Mouse (Mus musculus): ENCODE measurements around the gene Micall2. TPM values are rescaled to one million over a fixed set of nuclear protein-coding genes. Genes with fewer than 3 reads are reported as not detected.

Micall2 gene
- polyA plus RNA-seq, 1 experiment, result 28.0 TPM

DNA sequence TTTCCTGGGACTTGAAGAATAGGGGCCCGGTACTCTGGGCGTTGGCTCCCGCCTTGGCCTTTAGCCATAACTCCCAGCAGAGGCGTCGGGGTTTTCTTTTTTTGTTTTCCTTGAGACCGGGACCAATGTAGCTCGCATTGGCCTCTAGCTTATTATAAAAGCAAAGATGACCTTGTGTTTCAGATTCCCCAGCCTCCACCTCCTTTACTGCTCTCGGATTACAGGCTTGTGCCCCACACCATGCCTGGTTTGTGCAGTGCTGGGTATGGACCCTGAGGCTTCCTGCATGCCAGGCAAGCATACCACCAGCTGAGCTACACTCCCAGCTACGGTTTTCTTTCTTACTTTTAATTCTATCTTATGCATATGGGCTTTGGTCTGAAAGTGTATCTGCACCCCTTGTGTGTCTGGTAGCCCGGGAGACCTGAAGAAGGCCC is 386 bp upstream of the Micall2 start:
- no peak for TF ChIP-seq POLR2A (IDR thresholded peaks at IDR 0.05; ENCODE audit: borderline replicate concordance, control insufficient read depth, low read depth, low read length)
- no peak for TF ChIP-seq CTCF (IDR thresholded peaks at IDR 0.05; ENCODE audit: control insufficient read depth, insufficient read depth, low read length)
- WGBS, result 10% methylated on average over 10 of the region's 10 CpGs
- Histone ChIP-seq H3K27ac (ENCODE audit: control insufficient read depth, insufficient read depth, low read depth, low read length, poor library complexity) (0 out of 2 replicates have a peak overlapping the region, but pooled peaks have one; percentile 9), H3K4me1 (ENCODE audit: control insufficient read depth, insufficient read depth, low read length) (peaks cover 17% of the 10 kb centered on the region), H3K4me3 (replicated peaks; ENCODE audit: control insufficient read depth, low read depth, low read length) (peak overlapping the region; percentile 25)

DNA sequence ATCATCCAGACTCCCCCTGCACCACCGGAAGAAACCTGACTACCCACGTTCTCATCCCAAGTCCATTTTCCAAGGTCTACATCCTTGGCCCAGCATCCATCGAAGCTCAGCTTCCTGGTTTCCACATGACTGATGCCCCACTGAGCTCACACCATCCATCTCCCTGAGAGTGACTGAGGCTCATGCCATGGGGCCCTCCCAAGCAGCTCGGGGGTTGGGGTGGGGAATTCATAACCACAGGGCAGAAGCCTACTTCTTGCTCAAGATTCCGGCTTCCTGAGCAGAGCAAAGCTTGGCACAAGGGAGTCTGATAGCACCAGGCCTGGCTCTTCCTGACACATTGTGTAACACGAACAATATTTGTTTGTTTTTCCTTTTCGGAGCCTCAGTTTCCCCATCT is 1.4 kb downstream of the Micall2 start:
- Histone ChIP-seq H3K27ac (ENCODE audit: control insufficient read depth, insufficient read depth, low read depth, low read length, poor library complexity) (peak overlapping the region; percentile 73), H3K4me3 (replicated peaks; ENCODE audit: control insufficient read depth, low read depth, low read length) (peak overlapping the region; percentile 96), H3K4me1 (ENCODE audit: control insufficient read depth, insufficient read depth, low read length) (peaks cover 17% of the 10 kb centered on the region)
- TF ChIP-seq CTCF (IDR thresholded peaks at IDR 0.05; ENCODE audit: control insufficient read depth, insufficient read depth, low read length), result no peak
- no peak for TF ChIP-seq POLR2A (IDR thresholded peaks at IDR 0.05; ENCODE audit: borderline replicate concordance, control insufficient read depth, low read depth, low read length)
- WGBS, result 12% methylated on average over 7 of the region's 7 CpGs

DNA sequence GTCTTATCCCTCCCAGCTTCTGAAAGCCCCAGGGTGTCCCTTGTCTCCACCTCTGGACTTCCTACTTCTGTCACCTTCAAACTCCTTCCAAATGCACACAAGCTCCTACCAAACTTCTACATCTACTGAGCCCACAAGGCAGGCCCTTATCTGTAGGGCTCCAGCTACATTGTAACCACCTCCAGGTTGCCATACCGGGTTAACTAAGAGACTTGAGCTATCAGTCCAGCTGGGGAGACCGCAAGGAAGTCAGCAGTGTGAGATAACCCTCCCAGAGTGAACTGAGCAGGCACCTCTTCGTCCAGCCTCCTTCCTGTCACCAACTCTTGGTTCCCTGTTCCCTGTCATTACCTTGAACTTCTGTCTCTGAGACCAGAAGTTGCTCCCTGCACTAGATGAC is 2.1 kb downstream of the Micall2 start:
- Histone ChIP-seq H3K4me1 (ENCODE audit: control insufficient read depth, insufficient read depth, low read length) (peaks cover 17% of the 10 kb centered on the region), H3K4me3 (replicated peaks; ENCODE audit: control insufficient read depth, low read depth, low read length) (peak overlapping the region; percentile 96), H3K27ac (ENCODE audit: control insufficient read depth, insufficient read depth, low read depth, low read length, poor library complexity) (peak overlapping the region; percentile 73)
- 1% methylated on average over 3 of the region's 3 CpGs for WGBS
- TF ChIP-seq POLR2A (IDR thresholded peaks at IDR 0.05; ENCODE audit: borderline replicate concordance, control insufficient read depth, low read depth, low read length) (peak; percentile 23; the same call in 1 of the 2 replicates), CTCF (IDR thresholded peaks at IDR 0.05; ENCODE audit: control insufficient read depth, insufficient read depth, low read length) (no peak)

DNA sequence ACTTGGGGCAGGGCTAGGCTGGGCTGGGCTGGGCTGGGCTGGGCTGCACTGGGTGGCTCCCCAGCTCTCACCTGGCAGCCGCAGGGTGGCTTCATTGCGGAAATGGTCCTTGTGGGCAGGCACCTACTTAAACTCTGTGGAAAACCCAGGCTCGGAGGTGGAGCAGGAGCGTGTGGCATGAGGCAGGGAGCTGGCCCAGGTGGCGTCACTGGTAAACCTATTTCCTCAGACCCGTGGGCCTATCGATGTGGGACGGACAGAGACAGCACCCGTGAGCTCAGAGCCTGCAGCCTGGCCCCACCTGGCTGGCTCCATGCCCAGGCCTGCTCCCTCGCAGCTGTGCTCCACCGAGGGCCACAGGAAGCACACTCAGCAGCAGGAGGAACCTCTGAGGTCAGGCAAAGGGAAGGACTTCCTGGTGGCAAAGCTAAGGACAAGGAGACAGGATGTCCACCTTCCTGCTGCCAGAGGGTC is 3.5 kb downstream of the Micall2 start:
- H3K4me3 ChIP-seq (replicated peaks; ENCODE audit: control insufficient read depth, low read depth, low read length), result peak overlapping the region; percentile 14
- H3K4me1 ChIP-seq (ENCODE audit: control insufficient read depth, insufficient read depth, low read length), result peaks cover 17% of the 10 kb centered on the region
- WGBS, result 6% methylated on average over 11 of the region's 11 CpGs
- H3K27ac ChIP-seq (ENCODE audit: control insufficient read depth, insufficient read depth, low read depth, low read length, poor library complexity), result peak overlapping the region; percentile 18
- TF ChIP-seq POLR2A (IDR thresholded peaks at IDR 0.05; ENCODE audit: borderline replicate concordance, control insufficient read depth, low read depth, low read length) (peak; percentile 41; the same call in 1 of the 2 replicates), CTCF (IDR thresholded peaks at IDR 0.05; ENCODE audit: control insufficient read depth, insufficient read depth, low read length) (no peak)

DNA sequence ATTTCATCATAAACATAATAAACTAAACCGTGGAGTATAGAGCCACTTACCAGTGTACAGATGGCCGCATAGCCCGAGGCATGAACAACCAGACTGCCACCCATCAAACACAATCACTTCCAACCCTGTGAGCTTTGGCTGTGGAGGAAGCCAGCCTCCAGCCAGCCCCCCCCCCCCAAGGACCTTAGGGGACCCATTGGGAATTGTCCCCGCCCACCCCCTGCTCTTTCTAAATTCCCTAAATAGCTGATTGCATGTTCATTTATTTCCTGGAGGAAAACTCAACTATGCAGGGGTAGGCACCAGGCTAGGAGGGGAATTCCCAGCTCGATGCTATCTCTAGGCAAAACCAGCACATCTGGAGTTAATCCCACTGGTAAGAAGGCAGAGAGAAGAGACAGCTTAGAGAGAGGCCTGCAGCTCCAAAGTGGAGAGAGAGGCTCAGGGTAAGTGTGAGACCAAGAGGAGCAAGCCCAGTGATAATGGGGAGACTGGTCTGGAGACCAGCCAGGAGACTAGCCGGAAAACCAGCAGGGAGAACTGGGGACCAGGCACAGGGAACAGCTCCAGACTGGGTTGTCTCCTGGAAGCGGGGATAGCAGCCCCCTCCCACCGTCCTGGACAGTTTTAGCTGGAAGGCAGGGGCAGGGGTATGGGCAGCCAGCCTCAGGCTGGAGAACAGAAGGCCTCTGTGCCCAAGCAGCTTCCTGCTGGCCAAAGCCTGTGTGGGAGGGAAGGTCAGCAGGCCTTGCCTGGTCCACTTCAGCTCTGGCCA is 5.2 kb downstream of the Micall2 start:
- peaks cover 16% of the 10 kb centered on the region for H3K4me1 ChIP-seq (ENCODE audit: control insufficient read depth, insufficient read depth, low read length)
- WGBS, result 84% methylated on average over 8 of the region's 8 CpGs

DNA sequence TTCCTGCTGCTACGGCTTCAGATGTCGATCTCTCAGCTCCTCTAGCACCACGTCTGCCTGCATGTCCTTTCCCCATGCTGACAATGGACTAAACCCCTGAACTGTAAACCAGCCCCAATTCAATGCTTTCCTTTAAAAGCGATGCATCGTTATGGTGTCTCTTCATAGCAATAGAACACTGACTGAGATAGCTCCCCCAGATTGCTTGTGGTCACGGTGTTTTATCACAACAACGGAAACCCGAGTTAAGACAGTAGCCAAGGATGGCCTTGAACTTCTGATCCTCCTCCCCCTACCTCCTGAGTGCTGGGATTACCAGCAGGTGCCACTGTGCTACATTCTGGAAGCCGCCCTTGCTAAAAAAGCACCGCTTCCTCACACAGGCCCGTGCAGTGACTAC is 8.9 kb downstream of the Micall2 start:
- no peak for TF ChIP-seq CTCF (IDR thresholded peaks at IDR 0.05; ENCODE audit: control insufficient read depth, insufficient read depth, low read length)
- no peak for TF ChIP-seq POLR2A (IDR thresholded peaks at IDR 0.05; ENCODE audit: borderline replicate concordance, control insufficient read depth, low read depth, low read length)
- Histone ChIP-seq H3K4me1 (ENCODE audit: control insufficient read depth, insufficient read depth, low read length) (peaks cover 4% of the 10 kb centered on the region), H3K27ac (ENCODE audit: control insufficient read depth, insufficient read depth, low read depth, low read length, poor library complexity) (no peak overlapping the region), H3K4me3 (replicated peaks; ENCODE audit: control insufficient read depth, low read depth, low read length) (no peak overlapping the region)
- WGBS, result 45% methylated on average over 11 of the region's 11 CpGs

More for the DNA sequence above, 5.2 kb downstream of the Micall2 start:
- TF ChIP-seq CTCF (IDR thresholded peaks at IDR 0.05; ENCODE audit: control insufficient read depth, insufficient read depth, low read length) (no peak), POLR2A (IDR thresholded peaks at IDR 0.05; ENCODE audit: borderline replicate concordance, control insufficient read depth, low read depth, low read length) (no peak)
- Histone ChIP-seq H3K27ac (ENCODE audit: control insufficient read depth, insufficient read depth, low read depth, low read length, poor library complexity) (no peak overlapping the region), H3K4me3 (replicated peaks; ENCODE audit: control insufficient read depth, low read depth, low read length) (no peak overlapping the region)

DNA sequence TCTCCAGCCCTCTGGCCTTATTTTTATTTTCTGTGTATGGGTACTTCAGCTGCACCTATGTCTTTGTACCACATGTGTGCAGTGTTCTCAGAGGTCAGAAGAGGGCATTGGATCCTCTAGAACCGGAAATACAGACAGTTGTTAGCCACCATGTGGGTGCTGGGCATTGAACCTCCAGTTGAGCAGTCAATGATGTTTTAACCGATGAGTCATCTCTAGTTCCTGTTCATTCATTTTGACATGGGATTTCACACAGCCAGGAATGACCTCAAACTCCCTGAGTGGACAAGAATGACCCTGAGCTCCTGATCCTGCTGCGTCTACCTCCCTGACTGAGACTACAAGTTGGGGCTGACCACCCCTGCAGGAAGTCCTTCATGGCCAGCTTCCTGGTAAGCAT is 9.9 kb downstream of the Micall2 start:
- no peak overlapping the region for H3K4me3 ChIP-seq (replicated peaks; ENCODE audit: control insufficient read depth, low read depth, low read length)
- 58% methylated on average over 3 of the region's 3 CpGs for WGBS
- TF ChIP-seq CTCF (IDR thresholded peaks at IDR 0.05; ENCODE audit: control insufficient read depth, insufficient read depth, low read length), result no peak
- no peak overlapping the region for H3K27ac ChIP-seq (ENCODE audit: control insufficient read depth, insufficient read depth, low read depth, low read length, poor library complexity)
- peaks cover 3% of the 10 kb centered on the region; the same call in 1 of the 2 replicates for H3K4me1 ChIP-seq (ENCODE audit: control insufficient read depth, insufficient read depth, low read length)

DNA sequence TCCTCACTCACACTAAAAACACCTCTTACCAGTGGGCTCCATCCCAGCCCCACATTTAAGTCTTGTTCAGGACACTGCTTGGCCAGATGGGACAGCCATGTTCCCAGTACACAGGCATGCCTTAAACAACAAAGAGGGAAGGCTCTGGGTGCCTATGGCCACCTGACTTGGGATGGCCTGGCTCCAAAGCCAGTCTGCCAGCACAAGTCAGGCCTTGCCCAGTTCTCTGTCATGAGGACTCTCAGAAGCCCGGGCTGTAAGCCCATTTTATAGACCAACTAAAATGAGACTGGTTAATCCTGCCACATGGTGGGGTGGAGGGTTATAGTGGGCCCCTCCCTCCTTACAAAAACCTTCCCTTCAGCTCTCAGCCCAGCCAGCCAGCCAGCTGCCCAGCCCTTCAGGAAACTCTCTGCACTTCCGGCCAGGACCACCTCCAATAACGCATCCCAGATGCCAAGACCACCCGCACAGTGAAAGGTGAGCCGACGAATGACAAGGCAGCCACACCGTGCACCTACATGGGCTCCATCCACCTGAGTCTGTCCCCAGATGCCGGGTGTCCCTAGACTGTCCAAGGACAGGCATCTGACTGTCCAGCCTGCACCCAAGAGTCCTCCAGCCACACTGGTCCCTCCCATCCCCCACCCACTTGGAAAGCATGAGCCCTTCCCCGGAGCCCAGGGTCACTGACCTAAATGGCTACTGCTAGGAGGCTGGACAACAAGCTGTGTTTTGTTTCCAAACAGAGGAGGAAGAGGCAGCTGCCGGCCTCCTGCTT is 11.6 kb downstream of the Micall2 start:
- TF ChIP-seq CTCF (IDR thresholded peaks at IDR 0.05; ENCODE audit: control insufficient read depth, insufficient read depth, low read length), result no peak
- no peak for TF ChIP-seq POLR2A (IDR thresholded peaks at IDR 0.05; ENCODE audit: borderline replicate concordance, control insufficient read depth, low read depth, low read length)
- Histone ChIP-seq H3K4me1 (ENCODE audit: control insufficient read depth, insufficient read depth, low read length) (peaks cover 3% of the 10 kb centered on the region; the same call in 1 of the 2 replicates), H3K4me3 (replicated peaks; ENCODE audit: control insufficient read depth, low read depth, low read length) (no peak overlapping the region), H3K27ac (ENCODE audit: control insufficient read depth, insufficient read depth, low read depth, low read length, poor library complexity) (no peak overlapping the region)
- WGBS, result 85% methylated on average over 10 of the region's 10 CpGs
